Mouse (Mus musculus) lung, postnatal 10 days (tissue): ENCODE data around the gene Trem2.
A peak's percentile ranks its signal among the peaks of the same experiment; 100 is the strongest.
"Not testable (repeated sequence)": the region's sequence is repeated elsewhere in the genome, so short reads cannot be mapped to it uniquely, and the experiment has no call there.

Source experiments
- DNase-seq: peaks from one replicate; pipeline ENCODE4 v3.0.0; 2021

Gene Trem2

GRCm38 (mm10) chr17:48352976-48353375, 6.8 kb downstream of the Trem2 start:
- not testable (repeated sequence) for DNase-seq

DNA sequence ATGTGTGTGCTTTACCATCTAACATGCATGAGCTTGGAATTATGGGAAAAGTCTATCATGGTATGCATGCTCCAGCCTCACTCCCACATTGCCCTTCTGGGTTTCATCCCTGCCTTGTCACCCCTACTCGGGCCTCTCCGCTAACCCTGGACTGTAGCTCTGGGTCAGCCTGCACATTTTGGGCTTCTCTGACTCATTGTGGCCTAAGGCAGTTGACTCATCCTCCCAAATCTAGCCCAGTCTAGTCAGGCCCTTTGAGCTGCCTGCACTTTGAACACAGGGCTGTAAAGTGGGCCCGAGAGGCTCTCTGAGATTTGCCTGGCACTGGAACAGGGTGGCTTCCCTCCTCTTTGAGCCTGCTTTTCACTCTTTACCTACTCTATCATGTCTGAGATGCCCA, 9.6 kb downstream of the Trem2 start:
- DNase-seq, result no peak

DNA sequence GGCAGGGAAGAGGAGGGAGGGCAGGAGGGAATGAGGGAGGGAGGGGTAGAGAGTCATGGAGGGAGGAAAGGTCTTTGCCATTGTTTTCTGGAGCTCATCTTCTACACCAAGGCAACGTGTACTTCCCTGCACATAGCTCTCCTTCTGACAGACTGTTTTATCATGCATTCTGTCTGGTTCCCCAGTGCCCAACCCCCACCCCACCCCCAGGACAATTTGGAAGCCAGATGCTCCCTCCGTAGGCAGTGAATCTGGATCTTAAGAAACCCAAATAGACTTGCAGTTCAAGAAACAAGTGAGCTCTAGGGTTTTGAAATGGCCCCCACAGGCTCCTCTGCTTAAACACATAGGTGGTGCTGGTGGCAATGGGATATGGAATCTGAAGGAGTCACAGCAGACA, 11.7 kb downstream of the Trem2 start:
- DNase-seq, result no peak

DNA sequence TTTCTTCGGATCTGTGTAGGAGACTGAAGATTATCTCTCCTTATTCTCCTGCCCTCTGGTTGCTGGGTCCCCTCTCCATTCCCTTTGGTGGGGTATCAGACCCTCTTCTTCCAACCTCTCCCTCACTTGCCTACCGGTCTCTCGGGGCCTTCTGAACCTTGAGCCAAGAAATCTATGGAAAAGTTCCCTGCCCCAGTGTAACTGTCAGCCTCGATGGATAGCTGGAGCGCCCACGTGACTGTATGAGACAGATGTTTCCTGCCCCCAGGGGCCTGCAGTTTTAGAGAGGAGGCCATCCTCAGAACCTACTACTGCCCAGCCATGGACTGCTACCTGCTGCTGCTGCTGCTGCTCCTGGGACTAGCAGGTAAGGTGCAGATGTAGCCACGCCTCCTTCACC, 13.4 kb downstream of the Trem2 start, which contains the start of gene Treml1:
TSS of gene Treml1 (plus strand) at position 301 of the 400 bp plus-strand sequence.
- no peak for DNase-seq

GRCm38 (mm10) chr17:48360462-48360861, 14.3 kb downstream of the Trem2 start:
- no peak for DNase-seq

GRCm38 (mm10) chr17:48362346-48362745, 16.1 kb downstream of the Trem2 start:
- no peak for DNase-seq

DNA sequence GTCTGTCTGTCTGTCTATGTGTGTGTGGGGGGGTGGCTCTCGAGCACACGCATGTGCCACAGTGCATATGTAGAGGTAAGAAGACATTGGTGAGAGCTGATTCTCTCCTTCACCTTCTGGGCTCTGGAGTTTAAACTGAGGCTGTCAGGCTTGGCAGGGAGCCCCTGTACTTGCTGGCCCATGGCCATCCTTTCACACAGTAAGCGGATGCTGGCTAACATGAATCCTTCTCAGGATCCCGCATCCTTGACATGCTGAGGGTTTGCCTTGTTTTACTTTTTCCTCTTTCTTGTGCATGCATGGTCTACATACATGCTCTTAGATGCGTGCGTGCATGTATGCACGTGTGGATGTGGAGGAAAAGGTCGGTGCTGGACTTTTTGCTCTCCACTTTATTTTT, 16.8 kb downstream of the Trem2 start:
- peak; percentile 56 for DNase-seq

GRCm38 (mm10) chr17:48363421-48363965, 17.3 kb downstream of the Trem2 start:
- DNase-seq, result no peak

DNA sequence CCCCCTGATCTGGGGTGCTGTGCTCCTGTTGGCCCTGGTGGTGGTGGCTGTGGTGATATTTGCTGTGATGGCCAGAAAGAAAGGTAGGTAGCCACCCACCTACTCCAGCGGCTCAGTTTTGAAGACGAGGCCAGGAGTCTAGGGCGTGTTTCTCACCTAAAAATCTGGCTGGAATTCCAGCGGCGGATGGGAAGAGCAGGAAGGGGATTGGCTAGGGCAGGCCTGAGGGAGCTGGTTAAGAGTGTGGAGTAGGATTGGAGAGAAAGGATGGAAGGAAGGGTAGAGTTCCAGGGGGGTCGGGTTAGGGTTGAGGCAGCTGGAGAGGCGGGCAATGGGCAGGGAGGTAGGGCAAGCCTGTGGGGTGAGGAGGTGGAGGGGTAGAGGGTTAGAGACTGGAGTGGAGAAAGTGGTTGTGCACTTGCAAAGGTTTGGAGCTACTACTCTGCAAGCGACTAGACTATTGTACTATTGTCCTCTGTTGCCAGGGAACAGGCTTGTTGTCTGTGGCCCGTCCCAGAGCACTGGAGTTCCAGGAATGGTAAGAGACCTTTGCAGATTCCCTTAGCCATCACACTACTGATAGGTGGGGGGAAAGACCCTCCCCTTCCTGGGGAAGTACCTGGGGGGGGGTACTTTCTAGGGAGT, 19.4 kb downstream of the Trem2 start:
- DNase-seq, result no peak

GRCm38 (mm10) chr17:48366806-48367205, 20.6 kb downstream of the Trem2 start:
- DNase-seq, result no peak

- DNase-seq, result no peak
Observed at GRCm38 (mm10) chr17:48371621-48372020, 25.4 kb downstream of the Trem2 start.

DNA sequence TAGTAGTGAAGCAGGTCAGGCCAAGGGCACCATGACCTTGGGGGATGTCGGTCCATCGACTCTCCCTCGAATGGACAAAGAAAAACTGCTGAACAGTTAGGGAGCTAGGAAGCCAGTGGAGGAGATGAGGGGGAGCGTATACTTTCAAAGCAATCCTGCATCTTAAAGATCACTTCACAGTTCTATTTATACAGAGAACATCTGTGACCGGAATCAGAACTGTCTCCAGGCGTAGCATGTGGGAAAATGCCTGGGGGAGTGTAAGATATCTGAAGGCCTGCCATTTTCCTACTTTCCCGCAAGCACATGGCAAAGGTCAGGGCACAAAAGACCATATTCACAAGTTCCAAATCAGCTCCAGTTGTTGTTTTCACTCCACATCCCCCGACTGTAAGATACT, 26.8 kb downstream of the Trem2 start:
- no peak for DNase-seq

GRCm38 (mm10) chr17:48376102-48376501, 29.9 kb downstream of the Trem2 start:
- DNase-seq, result no peak

GRCm38 (mm10) chr17:48379050-48379449, 32.8 kb downstream of the Trem2 start:
- no peak for DNase-seq

DNA sequence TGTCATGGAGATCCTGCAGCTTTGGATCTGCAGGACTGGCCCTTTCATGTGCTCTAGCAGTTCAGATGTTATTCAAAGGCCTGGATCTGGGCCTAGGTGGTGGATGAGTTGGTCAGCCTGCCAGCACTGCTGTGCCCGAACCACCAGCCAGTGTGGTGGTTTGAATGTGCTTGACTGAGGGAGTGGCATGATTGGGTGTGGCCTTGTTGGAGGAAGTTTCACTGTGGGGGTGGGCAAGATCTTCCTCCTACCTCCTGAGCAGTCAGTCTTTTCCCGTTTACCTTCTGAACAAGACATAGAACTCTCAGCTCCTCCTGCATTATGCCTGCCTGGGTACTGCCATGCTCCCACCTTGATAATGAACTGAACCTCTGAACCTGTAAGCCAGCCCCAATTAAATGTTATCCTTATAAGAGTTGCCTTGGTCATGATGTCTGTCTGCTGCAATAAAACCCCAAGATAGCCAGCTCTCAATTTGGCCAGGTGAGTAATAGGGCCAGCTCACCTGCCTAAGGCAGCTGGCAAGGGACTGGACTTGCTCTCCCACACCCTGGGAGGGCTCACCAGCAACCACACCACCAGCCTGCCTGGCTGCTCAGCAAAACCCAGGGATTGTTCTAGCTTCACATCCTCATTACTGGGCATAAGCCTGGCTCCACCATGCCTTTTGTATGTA, 39.7 kb downstream of the Trem2 start:
- no peak for DNase-seq

DNA sequence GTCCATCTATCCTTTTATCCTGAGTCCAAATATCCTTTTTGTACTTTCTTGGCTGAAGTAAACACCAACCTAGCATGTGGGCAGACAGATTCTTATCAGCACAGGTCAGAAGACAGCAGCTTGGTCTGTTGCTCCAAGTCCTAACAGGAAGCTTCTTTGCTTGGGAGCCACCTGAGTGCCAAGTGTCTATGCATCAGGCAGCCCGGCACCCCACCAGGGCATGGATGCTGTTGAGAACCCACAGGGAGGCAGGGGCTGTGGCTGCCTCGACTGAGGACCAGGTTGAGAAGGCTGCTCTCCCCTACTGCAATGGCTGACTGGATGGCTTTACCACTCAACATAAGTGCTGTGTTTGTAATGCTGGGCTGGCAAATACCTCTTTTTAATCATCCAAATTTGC, 42.5 kb downstream of the Trem2 start:
- DNase-seq, result no peak

DNA sequence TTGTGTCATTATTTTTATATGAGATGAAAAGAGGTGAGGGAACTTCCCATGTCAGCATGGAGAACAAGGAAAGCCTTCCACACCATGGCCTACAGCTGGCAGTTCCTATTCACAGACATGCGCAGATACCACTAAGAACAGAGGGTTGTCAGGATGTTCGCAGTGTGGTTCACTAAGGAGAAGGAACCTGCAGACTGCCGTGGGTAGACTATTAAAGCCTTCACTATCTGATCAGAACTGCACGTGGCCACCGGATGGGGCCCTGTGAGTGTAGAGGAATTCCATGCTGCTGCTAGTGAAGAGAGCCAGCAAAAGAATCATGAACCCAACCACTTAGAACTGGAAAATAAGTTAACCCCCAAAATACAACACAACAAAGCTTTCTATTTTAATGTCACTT, 43.2 kb downstream of the Trem2 start:
- DNase-seq, result no peak

GRCm38 (mm10) chr17:48391446-48391845, 45.2 kb downstream of the Trem2 start:
- DNase-seq, result no peak

DNA sequence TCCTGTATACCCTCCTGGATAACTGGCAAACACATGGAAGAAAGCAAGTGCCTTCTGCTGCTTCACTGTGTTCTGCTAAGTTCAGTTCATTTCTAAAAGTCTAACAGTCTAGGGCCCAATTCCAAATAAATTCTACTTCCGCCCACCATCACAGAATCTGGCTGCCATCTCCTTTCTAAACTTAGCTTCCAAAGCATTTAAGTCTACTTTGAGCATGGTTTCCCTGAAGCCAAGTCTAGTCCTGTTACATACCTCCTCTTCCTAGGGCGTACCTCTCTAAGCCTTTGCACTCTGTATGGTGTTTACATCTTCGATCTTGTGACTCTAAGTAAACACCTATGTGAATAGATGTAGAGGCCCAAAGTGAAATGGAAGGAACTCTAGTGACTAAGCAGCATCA, 46.4 kb downstream of the Trem2 start:
- DNase-seq, result no peak

- DNase-seq, result no peak
Observed at GRCm38 (mm10) chr17:48401710-48402109, 55.5 kb downstream of the Trem2 start.

GRCm38 (mm10) chr17:48402751-48403150, 56.5 kb downstream of the Trem2 start:
- DNase-seq, result no peak
